Mouse (Mus musculus): ENCODE measurements around the gene Gstm6.

GRCm38 (mm10) chr3:107983771-107984170, 40.2 kb upstream of the Gstm6 start:
- TF ChIP-seq CTCF (IDR thresholded peaks at IDR 0.05; ENCODE audit: control insufficient read depth, insufficient read depth, insufficient replicate concordance, low read depth, low read length), result no peak
- TF ChIP-seq POLR2A (IDR thresholded peaks at IDR 0.05; ENCODE audit: control insufficient read depth, low read depth, low read length), result no peak
